Mouse (Mus musculus): Measurements from ENCODE around the gene Anapc13.

DNA sequence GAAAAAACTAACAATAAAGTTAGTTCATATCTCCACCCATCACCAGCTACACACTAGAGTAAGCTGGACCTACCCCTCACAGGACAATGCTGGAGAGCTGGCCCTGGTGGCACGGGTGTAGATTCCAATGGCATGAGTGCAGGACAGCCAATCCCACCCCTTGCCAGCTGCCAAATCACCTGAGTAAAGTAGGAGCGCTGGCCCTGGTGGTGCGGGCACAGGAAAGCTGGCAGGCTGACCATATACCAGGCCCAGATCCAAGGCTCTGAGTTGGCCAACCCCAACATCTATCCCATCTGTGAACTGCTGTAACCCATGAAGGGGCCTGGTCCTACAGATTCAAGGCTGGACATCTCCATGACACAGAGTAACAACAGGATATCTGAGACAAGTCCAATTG lies 16.9 kb upstream of the Anapc13 start:
- TF ChIP-seq CTCF (IDR thresholded peaks at IDR 0.05; ENCODE audit: insufficient read depth, low read length) (no peak), POLR2A (IDR thresholded peaks at IDR 0.05; ENCODE audit: borderline replicate concordance, extremely low read depth, low read depth, low read length) (no peak)

All from lung, adult 2 months (tissue).